Mouse (Mus musculus) embryonic facial prominence, embryonic 15.5 days (tissue): ENCODE measurements at regions not wholly inside any gene's neighbourhood (a gene's known extent, or its start where the extent isn't known, plus 50 kb on each side); places are given as distances from the start of the nearest gene placed in this dataset.

Source experiments
- ATAC-seq: fragments of 200-750 bp; cut with Nextera tagmentation; 2 replicates; pipeline ENCODE4 v1.8.0; 2017; ENCODE audit warnings: low read depth, moderate TSS enrichment; ENCODE audit not compliant: insufficient number of reproducible peaks, low FRiP score, low TSS enrichment
- H3K27ac ChIP-seq: fragments of 300-500 bp; sonication (generic); replicated peaks from 2 replicates; pipeline ENCODE4 v1.5.1; 2015; ENCODE audit warnings: mild to moderate bottlenecking, inconsistent platforms
- H3K27me3 ChIP-seq: fragments of 300-500 bp; sonication (generic); 2 replicates; pipeline ENCODE4 v1.6.1; 2015; ENCODE audit warnings: inconsistent platforms
- H3K36me3 ChIP-seq: fragments of 300-500 bp; sonication (generic); 2 replicates; pipeline ENCODE4 v1.6.1; 2015; ENCODE audit warnings: mild to moderate bottlenecking, inconsistent platforms
- H3K4me1 ChIP-seq: fragments of 300-500 bp; sonication (generic); 2 replicates; pipeline ENCODE4 v1.6.1; 2015; ENCODE audit warnings: inconsistent platforms
- H3K4me2 ChIP-seq: fragments of 300-500 bp; sonication (generic); replicated peaks from 2 replicates; pipeline ENCODE4 v1.6.1; 2015; ENCODE audit warnings: mild to moderate bottlenecking, inconsistent platforms
- H3K4me3 ChIP-seq: fragments of 300-500 bp; sonication (generic); replicated peaks from 2 replicates; pipeline ENCODE4 v1.5.1; 2015; ENCODE audit warnings: mild to moderate bottlenecking, inconsistent platforms
- H3K9ac ChIP-seq: fragments of 300-500 bp; sonication (generic); 2 replicates; pipeline ENCODE4 v1.6.1; 2015; ENCODE audit warnings: inconsistent platforms
- H3K9me3 ChIP-seq: fragments of 300-500 bp; sonication (generic); replicated peaks from 2 replicates; pipeline ENCODE4 v1.6.1; 2016; ENCODE audit warnings: inconsistent platforms
- WGBS: fragments of 180-500 bp; shearing (Covaris S2); methylation state at CpG from one replicate; pipeline ENCODE4 v1.1.7; 2015; 5-methylcytosine and 5-hydroxymethylcytosine counted together

DNA sequence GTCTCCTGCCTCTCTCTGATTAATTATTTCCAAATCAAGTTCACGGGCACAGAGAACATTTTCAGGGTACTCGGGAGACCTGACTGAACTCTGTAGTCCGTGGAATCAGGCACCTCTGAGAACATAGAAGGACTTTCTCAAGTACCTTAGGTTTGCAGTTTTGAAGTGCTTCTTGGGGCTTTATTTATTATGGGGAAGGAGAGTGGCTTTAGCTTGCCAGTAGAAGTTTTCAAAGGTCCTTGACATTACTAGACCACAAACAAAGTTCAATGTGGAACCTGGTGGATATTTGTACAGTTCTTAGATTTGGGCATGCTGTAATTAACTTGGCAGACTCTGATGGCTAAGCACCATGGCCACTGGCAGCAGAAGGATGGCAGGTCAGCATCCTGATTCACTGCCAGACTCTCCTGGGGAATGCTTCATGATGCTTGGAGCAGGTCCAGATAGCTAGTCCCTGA lies 853.5 kb downstream of the Adgrl2 start:
- Histone ChIP-seq H3K4me3 (no peak overlapping the region), H3K4me1 (no peaks in the 10 kb centered on the region), H3K9ac (no peak overlapping the region), H3K36me3 (no peaks in the 10 kb centered on the region), H3K27me3 (no peaks in the 10 kb centered on the region), H3K27ac (no peak overlapping the region), H3K4me2 (no peak overlapping the region), H3K9me3 (no peaks in the 10 kb centered on the region)
- 72% methylated on average over 3 of the region's 3 CpGs for WGBS
- ATAC-seq: no peak

DNA sequence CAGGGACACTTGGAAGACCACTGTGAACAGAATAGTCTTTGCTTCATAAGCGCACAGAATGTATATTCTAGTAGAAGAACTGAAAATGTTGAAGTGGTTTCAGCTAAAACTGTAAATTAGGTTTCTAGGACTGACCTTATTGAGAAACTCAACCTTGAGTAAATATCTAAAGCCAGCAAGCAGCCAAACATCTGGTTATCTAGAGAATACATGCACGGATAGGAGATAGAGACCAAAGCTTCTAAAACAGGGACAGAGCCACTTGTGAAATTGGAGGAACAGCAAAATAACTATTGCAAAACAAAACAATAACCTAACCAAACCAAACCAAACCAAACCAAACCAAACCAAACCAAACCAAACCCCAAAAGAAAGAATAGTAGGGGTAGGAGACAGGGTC lies 855.7 kb downstream of the Adgrl2 start:
- ATAC-seq: no peak
- H3K9ac ChIP-seq: no peak overlapping the region
- H3K4me1 ChIP-seq: no peaks in the 10 kb centered on the region
- H3K27me3 ChIP-seq: no peaks in the 10 kb centered on the region
- no peak overlapping the region for H3K4me2 ChIP-seq
- no peaks in the 10 kb centered on the region for H3K9me3 ChIP-seq
- 91% methylated on average over 2 of the region's 2 CpGs for WGBS
- no peaks in the 10 kb centered on the region for H3K36me3 ChIP-seq
- H3K27ac ChIP-seq: no peak overlapping the region
- no peak overlapping the region for H3K4me3 ChIP-seq

DNA sequence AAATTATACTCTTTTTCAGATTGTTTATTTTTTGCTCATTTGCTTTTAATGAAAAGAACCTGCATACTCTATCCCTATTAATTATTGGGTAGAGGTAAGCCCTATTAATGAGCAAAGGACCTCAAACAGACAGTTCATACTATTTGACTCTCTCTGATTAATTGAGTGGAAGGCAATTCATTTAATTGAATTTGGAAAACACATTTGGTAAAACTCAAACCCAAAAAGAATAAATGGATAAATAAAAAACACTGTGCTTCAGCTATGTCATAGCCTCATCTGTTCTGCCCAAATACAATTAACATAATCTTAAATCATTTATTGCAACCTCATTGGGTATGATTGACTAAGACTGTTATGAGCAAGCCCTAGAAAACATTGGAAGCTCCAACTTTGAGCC lies 874.8 kb downstream of the Adgrl2 start:
- Histone ChIP-seq H3K9ac (no peak overlapping the region), H3K4me2 (no peak overlapping the region), H3K27me3 (no peaks in the 10 kb centered on the region), H3K9me3 (peaks cover 7% of the 10 kb centered on the region; the same call in 1 of the 2 replicates), H3K4me1 (no peaks in the 10 kb centered on the region), H3K27ac (no peak overlapping the region), H3K36me3 (no peaks in the 10 kb centered on the region), H3K4me3 (no peak overlapping the region)
- ATAC-seq: no peak

DNA sequence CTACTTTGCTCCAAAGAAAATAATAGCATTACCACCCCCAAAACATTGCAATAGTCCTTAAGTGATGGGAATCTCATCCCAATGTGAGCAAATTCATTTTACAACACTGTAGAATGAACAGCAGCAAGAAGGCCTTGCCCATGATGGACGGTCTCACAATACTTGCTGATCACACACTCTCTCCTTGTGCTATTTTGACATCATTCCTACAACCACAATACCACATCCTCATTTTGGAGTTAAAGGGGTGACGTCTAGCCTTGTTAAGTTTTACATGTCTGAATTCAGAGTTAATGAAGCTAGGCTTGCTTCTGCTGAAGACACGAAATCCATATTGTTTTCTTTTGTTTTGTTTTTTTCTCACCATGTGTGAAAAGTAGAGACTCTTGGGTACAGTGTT lies 878.2 kb downstream of the Adgrl2 start:
- H3K27me3 ChIP-seq: no peaks in the 10 kb centered on the region
- H3K4me2 ChIP-seq: no peak overlapping the region
- H3K4me3 ChIP-seq: no peak overlapping the region
- no peaks in the 10 kb centered on the region for H3K4me1 ChIP-seq
- H3K9ac ChIP-seq: no peak overlapping the region
- no peaks in the 10 kb centered on the region for H3K36me3 ChIP-seq
- no peaks in the 10 kb centered on the region for H3K9me3 ChIP-seq
- ATAC-seq: no peak
- no peak overlapping the region for H3K27ac ChIP-seq
- WGBS: 88% methylated on average over 3 of the region's 3 CpGs

DNA sequence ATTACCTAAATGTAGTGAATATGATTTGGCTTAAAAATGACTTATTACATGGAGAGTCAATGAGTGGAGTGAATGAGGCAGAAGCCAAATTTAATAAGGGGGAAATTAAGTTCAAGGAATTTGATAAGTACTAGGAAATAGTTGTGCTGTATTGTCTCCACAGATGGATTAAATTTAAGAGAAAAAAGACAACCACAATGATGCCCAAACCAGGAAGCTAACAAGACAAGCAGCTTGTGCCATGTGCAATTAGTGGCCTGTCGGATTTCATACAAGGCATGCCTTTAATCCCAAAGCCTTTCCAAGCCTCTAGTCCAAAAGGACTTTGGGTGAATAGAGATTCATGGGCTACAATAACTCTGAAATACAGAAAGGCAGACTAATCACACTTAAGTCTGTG lies 883.3 kb downstream of the Adgrl2 start:
- Histone ChIP-seq H3K4me1 (no peaks in the 10 kb centered on the region), H3K27ac (no peak overlapping the region), H3K4me2 (no peak overlapping the region), H3K36me3 (no peaks in the 10 kb centered on the region), H3K27me3 (no peaks in the 10 kb centered on the region), H3K9ac (no peak overlapping the region), H3K9me3 (no peaks in the 10 kb centered on the region), H3K4me3 (no peak overlapping the region)
- WGBS: 60% methylated on average over 1 of the region's 1 CpGs
- ATAC-seq: no peak

DNA sequence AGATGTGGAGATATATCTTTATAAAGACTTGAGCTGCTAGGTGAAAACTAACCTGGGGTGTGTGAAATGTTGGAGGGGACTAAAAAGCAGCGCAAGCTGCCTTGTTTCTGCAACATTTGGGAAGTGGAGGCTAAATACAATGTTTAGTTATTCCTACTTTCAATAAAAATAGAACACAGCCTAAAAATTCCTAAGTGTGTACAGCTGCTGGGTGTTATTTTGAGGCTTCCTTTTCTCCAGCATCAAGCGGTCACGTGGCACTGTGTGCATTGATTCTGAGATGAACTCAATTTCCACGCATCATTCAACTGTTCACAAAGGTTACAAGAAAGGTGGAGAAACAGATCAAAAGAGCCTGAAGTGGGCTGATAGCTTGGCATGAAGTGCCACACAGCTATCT lies 896.4 kb downstream of the Adgrl2 start:
- Histone ChIP-seq H3K27ac (no peak overlapping the region), H3K9ac (no peak overlapping the region), H3K36me3 (no peaks in the 10 kb centered on the region), H3K4me3 (no peak overlapping the region), H3K4me1 (no peaks in the 10 kb centered on the region), H3K4me2 (no peak overlapping the region), H3K9me3 (no peaks in the 10 kb centered on the region), H3K27me3 (no peaks in the 10 kb centered on the region)
- 75% methylated on average over 4 of the region's 4 CpGs for WGBS
- ATAC-seq: no peak

DNA sequence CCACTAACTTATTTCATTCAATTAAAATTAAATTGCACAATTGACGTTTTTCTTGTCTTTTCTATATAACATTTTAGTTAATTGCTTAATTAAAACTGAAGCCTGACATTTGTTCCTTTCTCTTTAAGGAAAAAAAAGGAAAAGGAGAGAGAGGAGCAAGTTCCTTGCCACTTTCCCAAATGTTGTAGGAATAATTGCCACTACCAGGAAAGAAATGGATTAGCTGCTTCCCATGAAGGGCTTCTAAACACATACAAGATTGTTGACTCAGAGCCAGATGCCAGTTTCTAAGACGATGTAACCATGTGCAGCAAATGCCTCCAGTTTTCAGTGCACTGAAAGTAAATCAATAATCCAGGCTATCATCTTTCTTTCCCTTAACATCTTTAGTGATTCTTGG lies 914.5 kb downstream of the Adgrl2 start:
- H3K4me2 ChIP-seq: no peak overlapping the region
- no peaks in the 10 kb centered on the region for H3K36me3 ChIP-seq
- H3K9ac ChIP-seq: no peak overlapping the region
- ATAC-seq: no peak
- no peak overlapping the region for H3K4me3 ChIP-seq
- H3K27me3 ChIP-seq: no peaks in the 10 kb centered on the region
- WGBS: 34% methylated on average over 2 of the region's 2 CpGs
- H3K9me3 ChIP-seq: no peaks in the 10 kb centered on the region
- no peaks in the 10 kb centered on the region for H3K4me1 ChIP-seq
- H3K27ac ChIP-seq: no peak overlapping the region

DNA sequence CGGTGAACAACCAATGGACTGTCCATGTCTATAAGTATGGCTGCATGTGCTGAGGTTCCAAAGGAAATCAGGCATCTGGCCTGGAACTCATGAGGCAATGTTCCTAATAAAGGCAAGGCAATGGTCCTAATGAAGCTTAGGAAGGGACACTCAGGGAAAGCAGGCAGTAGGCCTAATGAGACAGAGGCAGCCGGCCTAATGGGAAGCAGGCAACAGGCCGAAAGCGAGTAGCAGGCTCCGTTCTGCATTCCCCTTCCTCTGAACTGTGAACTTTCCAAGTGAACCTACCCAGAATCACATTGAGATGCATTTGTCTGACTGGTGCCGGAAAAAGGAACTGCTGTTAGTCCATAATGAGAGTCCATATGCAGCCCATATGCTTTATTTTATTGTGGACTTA lies 923.7 kb downstream of the Adgrl2 start:
- no peak for ATAC-seq
- WGBS: 48% methylated on average over 6 of the region's 6 CpGs
- Histone ChIP-seq H3K27me3 (no peaks in the 10 kb centered on the region), H3K9me3 (no peaks in the 10 kb centered on the region), H3K27ac (no peak overlapping the region), H3K4me3 (no peak overlapping the region), H3K4me2 (no peak overlapping the region), H3K9ac (no peak overlapping the region), H3K4me1 (no peaks in the 10 kb centered on the region), H3K36me3 (no peaks in the 10 kb centered on the region)

DNA sequence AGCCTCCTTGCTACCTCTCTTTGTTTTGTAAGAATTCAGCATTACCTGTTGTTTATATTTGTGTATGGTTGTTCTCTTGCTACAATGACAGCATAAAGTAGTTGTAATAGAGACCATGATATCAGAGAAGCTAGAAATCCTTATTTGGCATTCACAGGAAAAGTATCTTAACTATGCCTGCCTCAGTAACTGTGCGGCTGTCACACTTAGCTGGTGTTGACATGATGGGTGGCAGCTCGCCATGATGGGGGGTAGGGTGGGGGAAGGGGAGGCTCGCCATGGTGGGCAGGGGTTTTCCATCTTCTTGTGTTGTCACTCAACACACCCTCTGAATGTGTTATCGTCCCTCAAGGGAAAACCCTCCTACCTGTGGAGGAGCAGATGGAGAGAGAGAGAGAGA lies 934.3 kb downstream of the Adgrl2 start:
- Histone ChIP-seq H3K27ac (no peak overlapping the region), H3K4me3 (no peak overlapping the region), H3K4me2 (no peak overlapping the region), H3K36me3 (no peaks in the 10 kb centered on the region), H3K9ac (no peak overlapping the region), H3K4me1 (no peaks in the 10 kb centered on the region), H3K9me3 (no peaks in the 10 kb centered on the region), H3K27me3 (no peaks in the 10 kb centered on the region)
- WGBS: 59% methylated on average over 4 of the region's 4 CpGs
- ATAC-seq: no peak

DNA sequence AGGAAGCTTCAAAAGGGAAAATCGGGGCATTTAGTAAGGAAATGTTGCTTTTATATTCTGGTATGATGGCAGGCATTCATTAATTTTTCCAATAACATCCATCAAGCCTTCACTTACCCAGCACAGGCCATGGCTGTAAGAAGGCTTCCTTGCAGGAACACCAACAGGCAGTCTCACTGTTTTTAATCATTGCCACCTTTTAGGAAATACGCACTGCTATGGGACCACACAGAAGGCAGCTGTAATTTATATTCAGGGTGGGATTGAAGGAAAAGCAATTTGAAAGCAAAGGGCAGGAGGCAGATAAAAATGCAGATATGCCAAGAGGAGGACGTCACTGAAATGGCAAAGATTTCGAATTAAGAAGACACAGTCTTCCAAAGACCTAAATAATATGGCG lies 937.8 kb downstream of the Adgrl2 start:
- no peaks in the 10 kb centered on the region for H3K27me3 ChIP-seq
- no peak overlapping the region for H3K4me2 ChIP-seq
- no peak for ATAC-seq
- no peak overlapping the region for H3K4me3 ChIP-seq
- WGBS: 52% methylated on average over 5 of the region's 5 CpGs
- no peaks in the 10 kb centered on the region for H3K36me3 ChIP-seq
- no peak overlapping the region for H3K9ac ChIP-seq
- H3K4me1 ChIP-seq: no peaks in the 10 kb centered on the region
- no peak overlapping the region for H3K27ac ChIP-seq
- H3K9me3 ChIP-seq: no peaks in the 10 kb centered on the region

DNA sequence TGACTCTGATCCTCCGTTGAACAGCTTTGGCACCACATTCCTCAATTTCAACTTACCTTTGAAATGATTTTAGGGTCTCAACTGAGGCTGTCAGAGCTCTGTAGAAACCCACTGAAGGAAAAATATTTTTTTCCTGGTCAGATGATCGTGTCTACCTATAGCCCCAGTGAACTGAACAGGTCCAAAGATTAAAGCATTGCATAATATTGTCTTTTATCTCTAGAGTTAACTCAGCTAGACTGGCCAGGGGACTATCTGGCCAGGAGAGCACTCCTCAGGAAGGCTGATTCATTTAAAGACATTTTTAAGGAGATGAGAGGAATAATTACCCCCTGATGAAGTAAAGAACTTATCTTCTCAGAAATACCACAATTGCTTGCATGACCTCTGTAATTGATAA lies 942.1 kb downstream of the Adgrl2 start:
- Histone ChIP-seq H3K4me2 (no peak overlapping the region), H3K4me1 (no peaks in the 10 kb centered on the region), H3K9me3 (no peaks in the 10 kb centered on the region), H3K36me3 (no peaks in the 10 kb centered on the region), H3K9ac (no peak overlapping the region), H3K27me3 (no peaks in the 10 kb centered on the region), H3K4me3 (no peak overlapping the region), H3K27ac (no peak overlapping the region)
- no peak for ATAC-seq
- 81% methylated on average over 2 of the region's 2 CpGs for WGBS

DNA sequence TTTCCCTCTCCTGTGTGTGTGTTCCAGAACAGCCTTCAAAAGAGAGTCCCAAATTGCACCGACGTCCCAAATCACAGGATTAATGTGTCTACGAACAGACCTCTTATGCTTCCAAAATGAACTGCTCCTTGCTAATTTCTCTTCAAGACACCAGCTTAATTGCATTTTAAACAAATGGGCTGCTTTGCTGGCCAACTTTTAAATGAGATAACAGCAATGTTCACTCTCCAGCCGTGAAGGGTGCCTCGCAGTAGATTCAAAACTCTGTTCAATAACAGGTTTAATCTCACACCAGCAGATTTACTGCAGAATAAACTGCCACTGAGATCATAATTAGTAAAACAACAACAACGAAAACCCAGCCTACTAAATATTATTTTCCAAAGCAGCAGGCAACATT lies 957.8 kb downstream of the Adgrl2 start:
- WGBS: 70% methylated on average over 6 of the region's 6 CpGs
- no peaks in the 10 kb centered on the region for H3K27me3 ChIP-seq
- H3K4me1 ChIP-seq: no peaks in the 10 kb centered on the region
- H3K4me2 ChIP-seq: no peak overlapping the region
- no peak for ATAC-seq
- H3K9ac ChIP-seq: no peak overlapping the region
- no peak overlapping the region for H3K27ac ChIP-seq
- no peaks in the 10 kb centered on the region for H3K36me3 ChIP-seq
- H3K9me3 ChIP-seq: no peaks in the 10 kb centered on the region
- no peak overlapping the region for H3K4me3 ChIP-seq
